Mouse (Mus musculus): ENCODE results near the gene Atp1a2. TPM values are rescaled to one million over a fixed set of nuclear protein-coding genes. Genes with fewer than 3 reads are reported as not detected.
A peak's percentile ranks its signal among the peaks of the same experiment; 100 is the strongest.
"Not testable (repeated sequence)": the region's sequence is repeated elsewhere in the genome, so short reads cannot be mapped to it uniquely, and the experiment has no call there.

Gene Atp1a2
- total and polyA plus RNA-seq, 2 experiments from 2014 or later = 27.1 to 130 TPM

DNA sequence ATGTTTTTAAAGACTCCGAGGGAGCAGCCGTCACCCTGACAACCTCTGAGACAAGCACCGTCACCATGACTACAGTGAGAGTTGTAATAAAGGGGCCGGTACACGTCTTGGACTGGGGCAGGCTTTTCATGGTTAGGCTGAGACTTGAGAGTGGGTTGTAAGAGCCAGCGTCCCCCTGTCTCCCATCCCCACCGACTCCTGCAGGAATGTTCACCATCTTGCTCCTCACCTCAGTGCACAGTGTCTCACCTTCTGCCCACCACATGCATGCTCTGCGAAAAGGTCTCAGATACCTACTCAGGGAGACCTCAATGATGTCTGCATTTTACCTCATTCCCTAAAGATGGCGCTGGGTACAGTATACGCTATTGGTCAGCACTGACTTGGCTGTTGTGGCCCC is 26.1 kb downstream of the Atp1a2 start:
- H3K27ac ChIP-seq (ENCODE audit: low read depth) = no peak overlapping the region
- ATAC-seq (ENCODE audit: insufficient read depth, low read depth) = no peak
- peaks cover 17% of the 10 kb centered on the region for H3K36me3 ChIP-seq (replicated peaks; ENCODE audit: control insufficient read depth, insufficient read depth, low read length)
- DNase-seq (ENCODE audit: low spot score) = no peak
- WGBS = 77% methylated on average over 10 of the region's 10 CpGs
- H3K4me1 ChIP-seq (ENCODE audit: control insufficient read depth, insufficient read depth) = no peaks in the 10 kb centered on the region
- no peaks in the 10 kb centered on the region for H3K27me3 ChIP-seq (ENCODE audit: control insufficient read depth, insufficient read depth, low read length)
- no peak overlapping the region for H3K4me2 ChIP-seq (ENCODE audit: low read depth, low read length)
- H3K4me3 ChIP-seq (ENCODE audit: low read depth, low read length) = no peak overlapping the region
- H3K9me3 ChIP-seq (replicated peaks; ENCODE audit: control insufficient read depth, low read length) = no peaks in the 10 kb centered on the region
- no peak overlapping the region for H3K9ac ChIP-seq (replicated peaks; ENCODE audit: low read depth, low read length)
- no peak for TF ChIP-seq EP300 (IDR thresholded peaks at IDR 0.05; ENCODE audit: low read depth)
- no peak for TF ChIP-seq CTCF (IDR thresholded peaks at IDR 0.05; ENCODE audit: low read depth)

DNA sequence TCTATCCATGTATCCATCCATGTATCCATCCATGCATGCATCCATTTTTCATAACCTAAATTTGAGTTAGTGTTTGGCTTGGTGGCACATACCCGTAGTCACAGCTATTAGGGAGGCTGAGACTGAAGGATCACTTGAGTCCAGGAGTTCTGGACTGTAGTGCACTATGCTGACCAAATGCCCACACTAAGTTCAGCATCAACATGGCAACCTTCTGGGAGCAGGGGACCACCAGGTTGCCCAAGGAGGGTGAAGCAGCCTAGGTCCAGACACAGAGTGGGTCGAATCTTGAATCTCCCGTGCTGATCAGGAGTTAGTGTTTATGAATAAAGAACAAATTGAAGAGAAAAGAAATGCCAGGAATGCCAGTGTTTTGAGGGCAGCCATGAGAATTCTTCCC is 26.7 kb downstream of the Atp1a2 start:
- TF ChIP-seq CTCF (IDR thresholded peaks at IDR 0.05; ENCODE audit: low read depth) = no peak
- TF ChIP-seq EP300 (IDR thresholded peaks at IDR 0.05; ENCODE audit: low read depth) = no peak
- Histone ChIP-seq H3K27me3 (ENCODE audit: control insufficient read depth, insufficient read depth, low read length) (no peaks in the 10 kb centered on the region), H3K9ac (replicated peaks; ENCODE audit: low read depth, low read length) (no peak overlapping the region), H3K36me3 (replicated peaks; ENCODE audit: control insufficient read depth, insufficient read depth, low read length) (peaks cover 11% of the 10 kb centered on the region; the same call in 1 of the 2 replicates), H3K4me2 (ENCODE audit: low read depth, low read length) (no peak overlapping the region), H3K4me1 (ENCODE audit: control insufficient read depth, insufficient read depth) (no peaks in the 10 kb centered on the region), H3K9me3 (replicated peaks; ENCODE audit: control insufficient read depth, low read length) (no peaks in the 10 kb centered on the region), H3K4me3 (ENCODE audit: low read depth, low read length) (no peak overlapping the region), H3K27ac (ENCODE audit: low read depth) (no peak overlapping the region)
- ATAC-seq (ENCODE audit: insufficient read depth, low read depth) (no peak), DNase-seq (ENCODE audit: low spot score) (no peak)
- whole genome bisulfite sequencing = 92% methylated on average over 3 of the region's 3 CpGs

DNA sequence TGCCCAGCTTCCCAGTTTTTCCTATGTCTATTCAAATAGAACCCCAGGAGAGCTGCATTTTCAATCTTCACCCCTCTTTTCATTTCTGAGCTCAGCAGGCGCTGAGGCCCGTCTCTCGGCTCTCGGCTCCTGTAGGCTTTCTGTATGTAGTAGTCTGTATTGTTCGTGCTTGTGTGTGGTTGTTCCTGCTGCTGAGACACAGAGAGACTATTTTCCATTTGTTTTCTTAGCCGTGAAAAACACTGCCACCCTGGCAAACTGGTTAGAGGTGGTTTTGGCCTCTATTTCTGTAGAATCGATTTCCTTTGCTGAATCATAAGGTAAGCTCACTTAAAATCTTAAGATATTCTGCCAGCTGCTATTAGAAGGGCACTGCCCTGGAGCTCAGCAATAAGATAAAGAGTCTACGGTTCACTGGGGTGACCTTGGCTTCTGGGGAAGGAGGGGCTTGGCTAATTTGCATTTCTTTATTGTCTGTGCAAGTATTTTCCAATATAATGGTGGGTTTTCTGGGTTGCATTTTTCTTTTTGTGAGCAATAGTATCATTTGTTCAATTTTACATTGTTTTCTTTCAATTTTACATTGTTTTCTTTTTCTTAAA is 36.3 kb downstream of the Atp1a2 start, which contains the start of gene Igsf8:
Gene Igsf8, plus strand, starts transcription at position 165 of the 602 bp plus-strand sequence.
- Histone ChIP-seq H3K27me3 (ENCODE audit: control insufficient read depth, insufficient read depth, low read length) (no peaks in the 10 kb centered on the region), H3K4me2 (ENCODE audit: low read depth, low read length) (no peak within 1 kb of the TSS), H3K9ac (replicated peaks; ENCODE audit: low read depth, low read length) (no peak within 1 kb of the TSS), H3K27ac (ENCODE audit: low read depth) (peak within 1 kb of the TSS; percentile 65), H3K4me3 (ENCODE audit: low read depth, low read length) (no peak within 1 kb of the TSS), H3K9me3 (replicated peaks; ENCODE audit: control insufficient read depth, low read length) (no peaks in the 10 kb centered on the region), H3K36me3 (replicated peaks; ENCODE audit: control insufficient read depth, insufficient read depth, low read length) (no peaks in the 10 kb centered on the region), H3K4me1 (ENCODE audit: control insufficient read depth, insufficient read depth) (no peaks in the 10 kb centered on the region; the same call in 1 of the 2 replicates)
- WGBS = 49% methylated on average over 8 of the region's 8 CpGs
- TF ChIP-seq EP300 (IDR thresholded peaks at IDR 0.05; ENCODE audit: low read depth) = no peak
- no peak for TF ChIP-seq CTCF (IDR thresholded peaks at IDR 0.05; ENCODE audit: low read depth)
- no peak for ATAC-seq (ENCODE audit: insufficient read depth, low read depth)
- no peak for DNase-seq (ENCODE audit: low spot score)

DNA sequence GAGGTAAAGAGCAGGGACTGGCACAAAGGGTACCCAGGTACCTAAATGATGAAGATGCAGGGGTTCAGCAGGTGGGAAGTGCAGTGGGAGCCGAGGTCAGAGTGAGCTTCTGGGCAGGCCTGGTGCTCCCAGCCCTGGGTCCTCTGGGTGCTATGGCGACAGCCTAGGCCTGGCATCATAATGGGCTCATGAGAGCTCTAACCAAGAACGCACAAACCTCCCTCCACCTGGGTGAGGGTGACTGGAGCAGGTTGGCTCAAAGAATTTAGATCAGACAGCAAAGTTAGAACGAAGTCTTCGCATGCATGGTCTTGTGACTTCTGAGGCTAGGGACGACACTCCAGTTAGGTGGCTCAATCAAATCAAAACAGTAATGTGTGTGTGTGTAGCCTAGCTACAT is 39.5 kb downstream of the Atp1a2 start, which contains the start of gene Atp1a4:
Gene Atp1a4, minus strand, starts transcription at position 101 of the 400 bp plus-strand sequence.
- H3K9ac ChIP-seq (replicated peaks; ENCODE audit: low read depth, low read length) = no peak within 1 kb of the TSS
- no peak within 1 kb of the TSS for H3K4me3 ChIP-seq (ENCODE audit: low read depth, low read length)
- TF ChIP-seq EP300 (IDR thresholded peaks at IDR 0.05; ENCODE audit: low read depth) = no peak
- no peak for TF ChIP-seq CTCF (IDR thresholded peaks at IDR 0.05; ENCODE audit: low read depth)
- no peaks in the 10 kb centered on the region for H3K9me3 ChIP-seq (replicated peaks; ENCODE audit: control insufficient read depth, low read length)
- H3K27me3 ChIP-seq (ENCODE audit: control insufficient read depth, insufficient read depth, low read length) = no peaks in the 10 kb centered on the region
- no peak within 1 kb of the TSS for H3K27ac ChIP-seq (ENCODE audit: low read depth)
- H3K4me2 ChIP-seq (ENCODE audit: low read depth, low read length) = no peak within 1 kb of the TSS
- DNase-seq (ENCODE audit: low spot score) = no peak
- no peaks in the 10 kb centered on the region for H3K36me3 ChIP-seq (replicated peaks; ENCODE audit: control insufficient read depth, insufficient read depth, low read length)
- ATAC-seq (ENCODE audit: insufficient read depth, low read depth) = no peak
- WGBS = 82% methylated on average over 6 of the region's 6 CpGs
- H3K4me1 ChIP-seq (ENCODE audit: control insufficient read depth, insufficient read depth) = no peaks in the 10 kb centered on the region; the same call in 1 of the 2 replicates

DNA sequence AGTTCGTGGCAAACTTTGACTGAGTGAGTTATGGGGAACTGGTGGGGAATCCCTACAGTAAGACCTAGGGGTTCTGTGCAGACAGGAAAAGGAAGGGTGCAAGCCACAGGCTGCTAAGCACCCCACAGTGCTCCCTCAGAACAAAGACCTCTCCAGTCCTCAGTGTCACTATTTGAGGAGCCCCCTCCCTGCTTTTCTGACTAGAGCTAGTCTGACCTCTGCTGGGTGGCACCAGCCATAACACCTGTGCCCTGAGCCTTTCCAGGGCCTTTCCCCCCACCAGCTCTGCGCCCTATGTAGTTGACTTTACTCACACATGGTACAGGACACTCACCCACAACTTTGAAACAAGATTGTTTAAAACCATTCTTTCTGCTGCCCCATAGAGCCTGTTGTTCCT is 50.2 kb downstream of the Atp1a2 start:
- Histone ChIP-seq H3K27ac (ENCODE audit: low read depth) (no peak overlapping the region), H3K9ac (replicated peaks; ENCODE audit: low read depth, low read length) (no peak overlapping the region), H3K4me2 (ENCODE audit: low read depth, low read length) (no peak overlapping the region), H3K4me3 (ENCODE audit: low read depth, low read length) (no peak overlapping the region), H3K4me1 (ENCODE audit: control insufficient read depth, insufficient read depth) (peaks cover 14% of the 10 kb centered on the region), H3K36me3 (replicated peaks; ENCODE audit: control insufficient read depth, insufficient read depth, low read length) (no peaks in the 10 kb centered on the region), H3K9me3 (replicated peaks; ENCODE audit: control insufficient read depth, low read length) (no peaks in the 10 kb centered on the region), H3K27me3 (ENCODE audit: control insufficient read depth, insufficient read depth, low read length) (no peaks in the 10 kb centered on the region; the same call in 1 of the 2 replicates)
- TF ChIP-seq EP300 (IDR thresholded peaks at IDR 0.05; ENCODE audit: low read depth) (no peak), CTCF (IDR thresholded peaks at IDR 0.05; ENCODE audit: low read depth) (peak; percentile 71)
- DNase-seq (ENCODE audit: low spot score) (peak; percentile 47), ATAC-seq (ENCODE audit: insufficient read depth, low read depth) (peak; percentile 71; the same call in 1 of the 2 replicates)
- 24% methylated on average over 2 of the region's 2 CpGs for WGBS

DNA sequence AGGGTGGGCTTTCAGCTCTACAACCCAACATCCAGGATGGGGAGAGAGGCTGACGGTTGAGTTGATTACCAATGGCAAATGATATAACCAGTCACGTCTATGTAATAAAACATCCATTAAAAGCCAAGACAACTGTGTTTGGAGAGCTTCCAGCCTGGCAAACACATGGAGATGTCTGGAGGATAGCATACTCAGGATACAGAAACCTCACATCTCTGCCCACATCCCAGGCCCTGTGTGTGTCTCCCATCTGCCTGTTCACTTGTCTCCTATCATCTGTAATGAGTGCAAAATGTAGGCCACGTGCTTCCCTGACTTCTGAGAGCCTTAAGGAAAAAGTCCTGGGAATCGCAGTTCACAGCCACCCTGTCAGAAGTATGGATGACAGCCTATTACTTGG is 50.6 kb downstream of the Atp1a2 start:
- ATAC-seq (ENCODE audit: insufficient read depth, low read depth) (no peak), DNase-seq (ENCODE audit: low spot score) (no peak)
- no peak overlapping the region for H3K4me2 ChIP-seq (ENCODE audit: low read depth, low read length)
- no peaks in the 10 kb centered on the region for H3K9me3 ChIP-seq (replicated peaks; ENCODE audit: control insufficient read depth, low read length)
- H3K4me3 ChIP-seq (ENCODE audit: low read depth, low read length) = no peak overlapping the region
- H3K27me3 ChIP-seq (ENCODE audit: control insufficient read depth, insufficient read depth, low read length) = no peaks in the 10 kb centered on the region; the same call in 1 of the 2 replicates
- H3K9ac ChIP-seq (replicated peaks; ENCODE audit: low read depth, low read length) = no peak overlapping the region
- TF ChIP-seq CTCF (IDR thresholded peaks at IDR 0.05; ENCODE audit: low read depth) (no peak), EP300 (IDR thresholded peaks at IDR 0.05; ENCODE audit: low read depth) (no peak)
- no peak overlapping the region for H3K27ac ChIP-seq (ENCODE audit: low read depth)
- 63% methylated on average over 4 of the region's 4 CpGs for WGBS
- peaks cover 15% of the 10 kb centered on the region for H3K4me1 ChIP-seq (ENCODE audit: control insufficient read depth, insufficient read depth)
- no peaks in the 10 kb centered on the region for H3K36me3 ChIP-seq (replicated peaks; ENCODE audit: control insufficient read depth, insufficient read depth, low read length)

DNA sequence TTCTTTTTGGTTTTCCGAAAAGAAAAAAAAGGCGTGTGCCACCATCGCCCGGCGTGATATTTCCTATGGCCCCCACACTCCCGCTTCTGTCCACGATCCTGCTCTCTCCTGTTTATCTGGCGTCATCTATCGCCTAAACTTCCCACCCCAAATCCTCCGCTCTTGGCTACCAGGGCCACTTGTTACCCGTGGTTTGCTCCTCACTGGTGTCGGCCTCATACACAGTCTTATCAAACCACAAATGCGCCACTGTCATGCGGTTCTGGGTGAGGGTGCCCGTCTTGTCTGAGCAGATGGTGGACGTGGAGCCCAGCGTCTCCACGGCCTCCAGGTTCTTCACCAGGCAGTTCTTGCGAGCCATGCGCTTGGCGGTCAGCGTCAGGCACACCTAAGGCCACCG is 53.2 kb downstream of the Atp1a2 start:
- not testable (repeated sequence) for DNase-seq (ENCODE audit: low spot score); H3K27ac ChIP-seq (ENCODE audit: low read depth); ATAC-seq (ENCODE audit: insufficient read depth, low read depth); H3K4me3 ChIP-seq (ENCODE audit: low read depth, low read length); H3K9me3 ChIP-seq (replicated peaks; ENCODE audit: control insufficient read depth, low read length); H3K27me3 ChIP-seq (ENCODE audit: control insufficient read depth, insufficient read depth, low read length); H3K9ac ChIP-seq (replicated peaks; ENCODE audit: low read depth, low read length); H3K36me3 ChIP-seq (replicated peaks; ENCODE audit: control insufficient read depth, insufficient read depth, low read length)
- Histone ChIP-seq H3K4me1 (ENCODE audit: control insufficient read depth, insufficient read depth) (peaks cover 15% of the 10 kb centered on the region), H3K4me2 (ENCODE audit: low read depth, low read length) (peak overlapping the region; percentile 37; the same call in 1 of the 2 replicates)
- WGBS = 48% methylated on average over 23 of the region's 23 CpGs
